Mouse (Mus musculus): ENCODE results near the gene Mybph.

- no peak for TF ChIP-seq POLR2A (IDR thresholded peaks at IDR 0.05; ENCODE audit: low read depth, low read length)
- TF ChIP-seq CTCF (conservative IDR thresholded peaks at IDR 0.05; ENCODE audit: insufficient read depth, insufficient read length, low read depth, low read length) = no peak
Observed at GRCm38 (mm10) chr1:134163476-134163875, 29.8 kb upstream of the Mybph start.

Data from kidney, adult 2 months (tissue).